Mouse (Mus musculus) CH12.LX (cell line): ENCODE measurements around the gene Dcst2. TPM values are rescaled to one million over a fixed set of nuclear protein-coding genes. Genes with fewer than 3 reads are reported as not detected.

Experiments
- DNase-seq: peaks from one replicate; pipeline ENCODE4 v3.0.0-alpha.2; 2013; ENCODE audit errors: extremely low read depth
- H3K27ac ChIP-seq: 2 replicates; pipeline ENCODE4 v1.5.1; 2012; ENCODE audit warnings: low read depth, mild to moderate bottlenecking, control low read depth, moderate library complexity; ENCODE audit not compliant: insufficient read depth
- H3K27me3 ChIP-seq: replicated peaks from 2 replicates; pipeline ENCODE3; 2012; ENCODE audit warnings: inconsistent platforms
- H3K36me3 ChIP-seq, 2 experiments: replicated peaks in 1 of 2; 2 replicates each; pipeline versions ENCODE3 to v1.6.1; 2012; ENCODE audit warnings: inconsistent platforms in 1 of 2, low read length in 1 of 2, mild to moderate bottlenecking in 1 of 2, mixed read lengths in 1 of 2, moderate library complexity in 1 of 2; ENCODE audit not compliant: control insufficient read depth in 1 of 2, insufficient read depth in 1 of 2
- H3K4me1 ChIP-seq, 2 experiments: 2 replicates each; pipeline ENCODE4 v1.6.1; 2012; ENCODE audit warnings: inconsistent platforms in 1 of 2, moderate library complexity in 1 of 2; ENCODE audit not compliant: insufficient read depth in 2 of 2, control insufficient read depth in 1 of 2
- H3K4me2 ChIP-seq: 2 replicates; pipeline ENCODE4 v1.6.1; 2012; ENCODE audit warnings: low read depth, mild to moderate bottlenecking, control low read depth; ENCODE audit not compliant: poor library complexity, insufficient read depth, severe bottlenecking
- H3K4me3 ChIP-seq, 3 experiments: fragments of 150-350 bp in 1 of 3; sonication (generic) in 1 of 3; replicated peaks in 1 of 3; 2 replicates each; pipeline versions ENCODE3 to v1.5.1; 2011 to 2012; ENCODE audit warnings: low read depth in 2 of 3, low read length in 2 of 3, mild to moderate bottlenecking in 2 of 3, moderate library complexity in 2 of 3, control low read depth in 1 of 3, improper control_type of control experiment in 1 of 3, inconsistent platforms in 1 of 3, mixed read lengths in 1 of 3; ENCODE audit not compliant: poor library complexity in 1 of 3
- H3K79me2 ChIP-seq: replicated peaks from 2 replicates; pipeline ENCODE4 v1.6.1; 2012; ENCODE audit warnings: mild to moderate bottlenecking, moderate library complexity; ENCODE audit not compliant: control insufficient read depth, poor library complexity, insufficient read depth, severe bottlenecking; ENCODE audit errors: extremely low read depth
- H3K9ac ChIP-seq: 2 replicates; pipeline ENCODE4 v1.6.1; 2012; ENCODE audit warnings: low read depth, mild to moderate bottlenecking, control low read depth, moderate library complexity; ENCODE audit not compliant: insufficient read depth
- H3K9me3 ChIP-seq: replicated peaks from 2 replicates; pipeline ENCODE3; 2012; ENCODE audit warnings: low read length, inconsistent platforms, mixed read lengths
- CHD1 ChIP-seq: IDR thresholded peaks from 2 replicates; pipeline ENCODE4 v1.6.1; 2012; ENCODE audit warnings: low read depth, low read length, improper control_type of control experiment, inconsistent platforms
- CTCF ChIP-seq, 2 experiments: IDR thresholded peaks in 1 of 2; conservative IDR thresholded peaks in 1 of 2; 2 replicates each; pipeline ENCODE4 v1.5.1; 2011 to 2012; ENCODE audit warnings: low read depth in 2 of 2, low read length in 2 of 2, improper control_type of control experiment in 1 of 2, inconsistent platforms in 1 of 2, mild to moderate bottlenecking in 1 of 2, moderate library complexity in 1 of 2
- E2F4 ChIP-seq: IDR thresholded peaks from 2 replicates; pipeline ENCODE4 v1.6.1; 2011; ENCODE audit warnings: low read depth, low read length, improper control_type of control experiment; ENCODE audit not compliant: insufficient replicate concordance
- ELF1 ChIP-seq: IDR thresholded peaks from 2 replicates; pipeline ENCODE4 v1.6.1; 2014; ENCODE audit warnings: low read depth, mild to moderate bottlenecking, inconsistent platforms, low read length, improper control_type of control experiment
- HCFC1 ChIP-seq: IDR thresholded peaks from 2 replicates; pipeline ENCODE4 v1.6.1; 2012; ENCODE audit warnings: low read depth, mild to moderate bottlenecking, inconsistent platforms, low read length, improper control_type of control experiment
- IRF4 ChIP-seq: IDR thresholded peaks from 2 replicates; pipeline ENCODE4 v1.6.1; 2014; ENCODE audit warnings: low read depth, mild to moderate bottlenecking, inconsistent platforms, low read length, improper control_type of control experiment
- KAT2A ChIP-seq: IDR thresholded peaks from 2 replicates; pipeline ENCODE4 v1.6.1; 2012; ENCODE audit warnings: low read length, improper control_type of control experiment, inconsistent platforms; ENCODE audit not compliant: insufficient replicate concordance
- MEF2A ChIP-seq: IDR thresholded peaks from 2 replicates; pipeline ENCODE4 v1.6.1; 2014; ENCODE audit warnings: low read depth, mild to moderate bottlenecking, inconsistent platforms, low read length, improper control_type of control experiment, borderline replicate concordance
- MXI1 ChIP-seq: IDR thresholded peaks from 2 replicates; pipeline ENCODE4 v1.6.1; 2011; ENCODE audit warnings: mild to moderate bottlenecking, low read depth, low read length, improper control_type of control experiment
- MYC ChIP-seq: IDR thresholded peaks from 2 replicates; pipeline ENCODE4 v1.6.1; 2011; ENCODE audit warnings: low read depth, mild to moderate bottlenecking, improper control_type of control experiment, low read length
- NELFE ChIP-seq: IDR thresholded peaks from 2 replicates; pipeline ENCODE4 v1.6.1; 2011; ENCODE audit warnings: low read depth, low read length, improper control_type of control experiment
- PAX5 ChIP-seq: IDR thresholded peaks from 2 replicates; pipeline ENCODE4 v1.6.1; 2012; ENCODE audit warnings: low read length, inconsistent platforms, mixed read lengths
- POLR2A ChIP-seq: IDR thresholded peaks from 2 replicates; pipeline ENCODE4 v1.6.1; 2011; ENCODE audit warnings: low read depth, mild to moderate bottlenecking, improper control_type of control experiment, low read length
- RAD21 ChIP-seq: IDR thresholded peaks from 2 replicates; pipeline ENCODE4 v1.6.1; 2011; ENCODE audit warnings: low read depth, mild to moderate bottlenecking, low read length, improper control_type of control experiment, moderate library complexity
- RCOR1 ChIP-seq: conservative IDR thresholded peaks from 2 replicates; pipeline ENCODE4 v1.6.1; 2012; ENCODE audit warnings: low read depth, mild to moderate bottlenecking, inconsistent platforms, low read length, improper control_type of control experiment
- SIN3A ChIP-seq: IDR thresholded peaks from 2 replicates; pipeline ENCODE4 v1.6.1; 2012; ENCODE audit warnings: low read length, improper control_type of control experiment, inconsistent platforms
- SMC3 ChIP-seq: IDR thresholded peaks from 2 replicates; pipeline ENCODE4 v1.6.1; 2011; ENCODE audit warnings: low read depth, low read length, improper control_type of control experiment
- TBP ChIP-seq: conservative IDR thresholded peaks from 2 replicates; pipeline ENCODE4 v1.6.1; 2011; ENCODE audit warnings: low read depth, low read length, improper control_type of control experiment
- TCF12 ChIP-seq: IDR thresholded peaks from 2 replicates; pipeline ENCODE4 v1.6.1; 2014; ENCODE audit warnings: low read depth, mild to moderate bottlenecking, inconsistent platforms, low read length, improper control_type of control experiment
- ZC3H11A ChIP-seq: IDR thresholded peaks from 2 replicates; pipeline ENCODE4 v1.6.1; 2012; ENCODE audit warnings: low read depth, mild to moderate bottlenecking, inconsistent platforms, low read length, improper control_type of control experiment
- ZMIZ1 ChIP-seq: IDR thresholded peaks from 2 replicates; pipeline ENCODE4 v1.6.1; 2012; ENCODE audit warnings: low read depth, mild to moderate bottlenecking, inconsistent platforms, low read length, improper control_type of control experiment
- dilution Hi-C: fragments of 300-500 bp; cut with MboI; formaldehyde crosslinking; loops from 2 replicates; pipeline ENCODE4 v1.14.3; 2020; ENCODE audit warnings: low sequenced_read_pairs; ENCODE audit not compliant: extremely low pct_unique_long_range_greater_than_20kb, extremely low pct_ligation_motif_present
- in situ Hi-C: fragments of 300-500 bp; cut with MboI; formaldehyde crosslinking; loops from 3 replicates; pipeline ENCODE4 v1.14.3; 2019; ENCODE audit warnings: low sequenced_read_pairs, low pct_ligation_motif_present, low pct_unique_long_range_greater_than_20kb, mixed read lengths
- polyA plus RNA-seq: library from polyadenylated mRNA; unstranded; fragments of >175 nt; gene quantifications from 2 replicates; pipeline ENCODE4 v1.2.1, GENCODE M21; 2012; ENCODE audit warnings: low read depth; ENCODE audit not compliant: insufficient read length
- total RNA-seq, 2 experiments: library from RNA; depleted of rRNA; stranded (reverse); fragments of 300-350 nt in 1 of 2; fragments of >200 nt in 1 of 2; gene quantifications; 2 replicates each; pipeline ENCODE4 v1.2.3; 2012 to 2014

The Dcst2 gene
- total and polyA plus RNA-seq, 3 experiments = 0.10 TPM; not detected in 2

GRCm38 (mm10) chr3:89337721-89338578 lies 23.8 kb upstream of the Dcst2 start, which contains the start of gene Efna4:
TSS of gene Efna4 (minus strand) at chr3:89338028.
- in situ Hi-C loops (loop anchor here (25.0 kb wide), 2 partner anchors 349 to 424 kb away; partner anchors contain the start of genes Chrnb2 and Ube2q1), dilution Hi-C loops (no loop called here)
- Histone ChIP-seq H3K36me3 (peaks cover 0 to 37% of the 10 kb centered on the region in 2 experiments), H3K27ac (no peak within 1 kb of the TSS), H3K9ac (peak within 1 kb of the TSS; percentile 62), H3K9me3 (no peaks in the 10 kb centered on the region), H3K4me2 (peak within 1 kb of the TSS; percentile 74), H3K4me3 (peak within 1 kb of the TSS; percentile 38 to 81 (median 50)), H3K79me2 (no peaks in the 10 kb centered on the region), H3K4me1 (peaks cover 9 to 20% of the 10 kb centered on the region in 2 experiments), H3K27me3 (peaks cover 29% of the 10 kb centered on the region)
- TF ChIP-seq ELF1 (no peak), POLR2A (peak; percentile 39; the same call in 1 of the 2 replicates), TBP (no peak), ZMIZ1 (no peak)
- DNase-seq = no peak

- peak; percentile 63 for DNase-seq
- Histone ChIP-seq H3K79me2 (no peaks in the 10 kb centered on the region), H3K27me3 (peaks cover 19% of the 10 kb centered on the region), H3K9ac (no peak overlapping the region), H3K4me2 (no peak overlapping the region), H3K36me3 (peaks cover 5 to 52% of the 10 kb centered on the region in 2 experiments), H3K27ac (no peak overlapping the region), H3K4me1 (peaks cover 9 to 20% of the 10 kb centered on the region in 2 experiments), H3K4me3 (no peak overlapping the region), H3K9me3 (no peaks in the 10 kb centered on the region)
- TF ChIP-seq IRF4 = peak; percentile 55; the same call in 1 of the 2 replicates
- no peak for TF ChIP-seq E2F4
- TF ChIP-seq RCOR1 = no peak
- TF ChIP-seq MYC = no peak
- TF ChIP-seq POLR2A = no peak
- TF ChIP-seq ZC3H11A = peak; percentile 23; the same call in 1 of the 2 replicates
- peak; percentile 81 for TF ChIP-seq SMC3
- no peak for TF ChIP-seq MEF2A
- TF ChIP-seq TCF12 = no peak
- TF ChIP-seq MXI1 = no peak
- TF ChIP-seq CHD1 = no peak
- peak; percentile 69 for TF ChIP-seq RAD21
- TF ChIP-seq HCFC1 = no peak
- TF ChIP-seq ELF1 = peak; percentile 46; the same call in 1 of the 2 replicates
- no peak for TF ChIP-seq PAX5
- 0 out of 2 replicates have a peak, but pooled peaks have one; percentile 33 for TF ChIP-seq SIN3A
- TF ChIP-seq KAT2A = no peak
- TF ChIP-seq NELFE = no peak; the same call in 1 of the 2 replicates
- TF ChIP-seq ZMIZ1 = no peak
- peak; percentile 91 to 100 for TF ChIP-seq CTCF (conservative IDR thresholded peaks at IDR 0.05 in 1 of 2, IDR thresholded peaks at IDR 0.05 in 1 of 2; ENCODE audit: low read depth in 2 of 2, low read length in 2 of 2)
- in situ Hi-C loops = loop anchor here (25.0 kb wide), 2 partner anchors 348 to 423 kb away; partner anchors contain the start of genes Chrnb2 and Ube2q1
- dilution Hi-C loops = no loop called here
Measured at GRCm38 (mm10) chr3:89339416-89339815, 22.4 kb upstream of the Dcst2 start.
